In genomic region chr9:63960829-63961185, GRCm38 (mm10) we compare ENCODE assay signal across 8 mouse cellular contexts.
DNase-seq lines count a peak whose midpoint lies in the region; ATAC-seq and TF ChIP-seq lines count a peak whose summit lies in the region.

No protein-coding gene starts in this region.

- no peaks in the 10 kb centered on the region for H3K9me3 ChIP-seq in heart, embryonic 11.5 days (replicated peaks; ENCODE audit: control insufficient read depth, low read length)
- no peaks in the 10 kb centered on the region for H3K9me3 ChIP-seq in lung, postnatal 0 days (ENCODE audit: low read length)
- no peaks in the 10 kb centered on the region for H3K9me3 ChIP-seq in limb, embryonic 11.5 days (ENCODE audit: control insufficient read depth, low read length)
- H3K9me3 ChIP-seq in stomach, embryonic 14.5 days (ENCODE audit: control insufficient read depth, low read depth, low read length): no peaks in the 10 kb centered on the region

- no peak for DNase-seq in heart, postnatal 36 days
- no peak for DNase-seq in lung, postnatal 0 days (ENCODE audit: low spot score)
- DNase-seq in lung, postnatal 36 days: no peak
- no peak for DNase-seq in limb, embryonic 11.5 days (ENCODE audit: low spot score)
- DNase-seq in adrenal gland, adult 2 months: no peak
- DNase-seq in ovary, postnatal 36 days (ENCODE audit: low spot score): no peak

- no peak for TF ChIP-seq CTCF in lung, postnatal 0 days (IDR thresholded peaks at IDR 0.05)

- H3K27ac ChIP-seq in heart, embryonic 11.5 days (ENCODE audit: low read depth, low read length): peak overlapping the region; percentile 93
- H3K27ac ChIP-seq in lung, postnatal 0 days (ENCODE audit: low read length): peak overlapping the region; percentile 64
- H3K27ac ChIP-seq in limb, embryonic 11.5 days (replicated peaks; ENCODE audit: low read depth, low read length): peak overlapping the region; percentile 94
- peak overlapping the region; percentile 95; the same call in 1 of the 2 replicates for H3K27ac ChIP-seq in stomach, embryonic 14.5 days (ENCODE audit: low read length)

- H3K4me2 ChIP-seq in heart, embryonic 11.5 days: peak overlapping the region; percentile 50
- H3K4me2 ChIP-seq in lung, postnatal 0 days (replicated peaks; ENCODE audit: low read depth, low read length): peak overlapping the region; percentile 28
- peak overlapping the region; percentile 36 for H3K4me2 ChIP-seq in limb, embryonic 11.5 days (ENCODE audit: low read depth, severe bottlenecking)
- peak overlapping the region; percentile 30 for H3K4me2 ChIP-seq in stomach, embryonic 14.5 days (replicated peaks; ENCODE audit: low read depth, low read length)

- H3K4me1 ChIP-seq in heart, embryonic 11.5 days (ENCODE audit: control insufficient read depth, insufficient read depth, low read length): peaks cover 98% of the 10 kb centered on the region
- peaks cover 26% of the 10 kb centered on the region for H3K4me1 ChIP-seq in lung, postnatal 0 days (ENCODE audit: insufficient read depth, low read depth, low read length)
- peaks cover 80% of the 10 kb centered on the region for H3K4me1 ChIP-seq in limb, embryonic 11.5 days (ENCODE audit: control insufficient read depth, insufficient read depth, low read length)
- peaks cover 77% of the 10 kb centered on the region for H3K4me1 ChIP-seq in stomach, embryonic 14.5 days (ENCODE audit: control insufficient read depth, insufficient read depth, low read length)

- no peaks in the 10 kb centered on the region for H3K36me3 ChIP-seq in heart, embryonic 11.5 days (ENCODE audit: control insufficient read depth, insufficient read depth, low read length)
- H3K36me3 ChIP-seq in lung, postnatal 0 days (ENCODE audit: insufficient read depth, low read length): no peaks in the 10 kb centered on the region
- no peaks in the 10 kb centered on the region for H3K36me3 ChIP-seq in limb, embryonic 11.5 days (ENCODE audit: control insufficient read depth, insufficient read depth, low read length)
- H3K36me3 ChIP-seq in stomach, embryonic 14.5 days (ENCODE audit: control insufficient read depth, insufficient read depth, low read length): no peaks in the 10 kb centered on the region

- intact Hi-C loops in heart, postnatal 36 days (cut with DNase I): no loop called here

- no peak for ATAC-seq in heart, embryonic 11.5 days (replicated peaks; ENCODE audit: insufficient number of reproducible peaks, low FRiP score, low TSS enrichment)
- no peak for ATAC-seq in lung, postnatal 0 days
- ATAC-seq in limb, embryonic 11.5 days (ENCODE audit: insufficient number of reproducible peaks, low FRiP score, low TSS enrichment, low read depth): no peak
- no peak for ATAC-seq in stomach, embryonic 14.5 days (ENCODE audit: insufficient number of reproducible peaks, insufficient read depth, low FRiP score, low read depth)

- H3K27me3 ChIP-seq in heart, embryonic 11.5 days (ENCODE audit: control insufficient read depth, insufficient read depth, low read length): no peaks in the 10 kb centered on the region
- no peaks in the 10 kb centered on the region for H3K27me3 ChIP-seq in lung, postnatal 0 days (replicated peaks; ENCODE audit: insufficient read depth, low read length)
- H3K27me3 ChIP-seq in limb, embryonic 11.5 days (ENCODE audit: control insufficient read depth, insufficient read depth, low read length): no peaks in the 10 kb centered on the region
- no peaks in the 10 kb centered on the region for H3K27me3 ChIP-seq in stomach, embryonic 14.5 days (ENCODE audit: control insufficient read depth, insufficient read depth, low read length)

- H3K4me3 ChIP-seq in heart, embryonic 11.5 days (ENCODE audit: low read depth, low read length): no peak overlapping the region
- no peak overlapping the region for H3K4me3 ChIP-seq in lung, postnatal 0 days (ENCODE audit: low read depth, low read length)
- H3K4me3 ChIP-seq in limb, embryonic 11.5 days (ENCODE audit: low read depth, low read length): no peak overlapping the region
- no peak overlapping the region for H3K4me3 ChIP-seq in stomach, embryonic 14.5 days (ENCODE audit: low read depth, low read length)

- no peak overlapping the region for H3K9ac ChIP-seq in heart, embryonic 11.5 days (ENCODE audit: low read depth, low read length)
- H3K9ac ChIP-seq in lung, postnatal 0 days (replicated peaks; ENCODE audit: low read depth): no peak overlapping the region
- peak overlapping the region; percentile 22; the same call in 1 of the 2 replicates for H3K9ac ChIP-seq in limb, embryonic 11.5 days (ENCODE audit: low read length)
- H3K9ac ChIP-seq in stomach, embryonic 14.5 days (replicated peaks; ENCODE audit: low read depth, low read length): no peak overlapping the region

- 14% methylated on average over 4 of the region's 4 CpGs for WGBS in heart, embryonic 11.5 days (ENCODE audit: insufficient replicate concordance)
- 25% methylated on average over 4 of the region's 4 CpGs for WGBS in lung, postnatal 0 days
- WGBS in limb, embryonic 11.5 days: 6% methylated on average over 4 of the region's 4 CpGs
- 21% methylated on average over 4 of the region's 4 CpGs for WGBS in stomach, embryonic 14.5 days

- no peak for TF ChIP-seq EP300 in lung, postnatal 0 days (IDR thresholded peaks at IDR 0.05)
